In the genomic region with DNA sequence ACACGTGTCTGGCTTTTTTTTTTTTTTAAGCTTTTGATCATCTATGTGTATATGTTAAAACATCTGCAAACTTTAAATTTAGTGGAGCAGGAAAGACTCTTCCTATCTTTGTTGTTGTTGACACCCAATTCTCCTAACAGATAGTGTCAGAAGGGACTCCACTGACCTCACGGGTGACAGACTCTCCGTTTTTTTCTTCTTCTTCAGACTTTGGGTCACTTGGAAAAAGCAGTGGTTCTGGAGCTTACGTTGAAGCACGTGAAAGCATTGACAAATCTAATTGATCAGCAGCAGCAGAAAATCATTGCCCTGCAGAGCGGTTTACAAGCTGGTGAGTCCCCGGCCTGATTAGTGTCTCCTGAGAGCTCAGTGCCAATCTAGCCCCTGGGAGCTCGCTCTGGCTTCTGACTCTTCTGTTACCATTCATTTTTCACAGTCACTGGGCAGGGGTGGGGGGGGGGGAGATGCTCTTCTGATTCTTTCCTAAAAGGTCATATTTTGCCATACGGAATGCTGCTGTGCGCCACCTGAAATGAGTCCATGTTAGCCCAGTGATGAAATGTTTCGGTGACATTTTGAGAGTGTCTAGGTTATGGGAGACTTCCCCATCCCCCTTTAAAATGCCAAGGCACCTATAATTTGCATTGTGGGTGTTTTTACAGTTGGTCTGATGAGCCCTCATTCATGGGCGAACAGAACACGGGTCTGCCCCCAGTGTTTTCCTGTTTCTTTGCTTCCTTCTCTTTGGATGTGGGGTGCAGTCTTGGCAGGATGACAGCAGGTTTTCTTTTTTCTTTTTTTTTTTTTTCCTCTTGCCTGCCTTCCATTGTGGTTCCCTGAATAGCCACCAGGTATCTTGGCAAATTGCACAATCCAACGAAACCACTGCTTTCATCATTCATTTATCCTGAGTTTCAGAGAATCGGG, we compare ENCODE assay signal across 8 mouse cellular contexts. TPM values are rescaled to one million over a fixed set of nuclear protein-coding genes. Genes with fewer than 3 reads are reported as not detected.
DNase-seq lines count a peak whose midpoint lies in the region; ATAC-seq and TF ChIP-seq lines count a peak whose summit lies in the region.

No protein-coding gene starts in this region.

- H3K9me3 ChIP-seq in hindbrain, embryonic 13.5 days: no peaks in the 10 kb centered on the region
- H3K9me3 ChIP-seq in hindbrain, embryonic 11.5 days (ENCODE audit: control insufficient read depth, low read length): no peaks in the 10 kb centered on the region
- no peaks in the 10 kb centered on the region for H3K9me3 ChIP-seq in liver, embryonic 12.5 days (replicated peaks)

- no peaks in the 10 kb centered on the region for H3K36me3 ChIP-seq in hindbrain, embryonic 13.5 days
- no peaks in the 10 kb centered on the region for H3K36me3 ChIP-seq in hindbrain, embryonic 11.5 days (ENCODE audit: control insufficient read depth, insufficient read depth, low read length)
- peaks cover 40% of the 10 kb centered on the region for H3K36me3 ChIP-seq in C2C12 (ENCODE audit: control insufficient read depth, insufficient read depth)
- peaks cover 14% of the 10 kb centered on the region for H3K36me3 ChIP-seq in liver, embryonic 12.5 days

- no peak for ATAC-seq in hindbrain, embryonic 13.5 days (ENCODE audit: low FRiP score)
- ATAC-seq in hindbrain, embryonic 11.5 days (ENCODE audit: low FRiP score): no peak
- ATAC-seq in liver, embryonic 12.5 days: no peak
- no peak for ATAC-seq in erythroblast, adult 5-6 weeks (replicated peaks; ENCODE audit: low FRiP score, poor library complexity, severe bottlenecking)
- ATAC-seq in frontal cortex, adult (ENCODE audit: low TSS enrichment): no peak
- no peak for ATAC-seq in monocyte, adult 5-6 weeks (replicated peaks; ENCODE audit: insufficient number of reproducible peaks, low FRiP score, low TSS enrichment, poor library complexity, severe bottlenecking)

- H3K79me2 ChIP-seq in C2C12 (ENCODE audit: control insufficient read depth, insufficient read depth): peaks cover 59% of the 10 kb centered on the region

- no peak overlapping the region for H3K9ac ChIP-seq in hindbrain, embryonic 13.5 days
- no peak overlapping the region for H3K9ac ChIP-seq in hindbrain, embryonic 11.5 days (ENCODE audit: low read depth, low read length)
- H3K9ac ChIP-seq in liver, embryonic 12.5 days: no peak overlapping the region

- peaks cover 45% of the 10 kb centered on the region for H3K27me3 ChIP-seq in hindbrain, embryonic 13.5 days
- peaks cover 12% of the 10 kb centered on the region for H3K27me3 ChIP-seq in hindbrain, embryonic 11.5 days (ENCODE audit: control insufficient read depth, insufficient read depth, low read length)
- H3K27me3 ChIP-seq in C2C12 (ENCODE audit: control insufficient read depth, insufficient read depth, insufficient read length): no peaks in the 10 kb centered on the region
- peaks cover 61% of the 10 kb centered on the region for H3K27me3 ChIP-seq in liver, embryonic 12.5 days (replicated peaks)

- peaks cover 31% of the 10 kb centered on the region for H3K79me3 ChIP-seq in C2C12 (ENCODE audit: low read depth)

- no peak for TF ChIP-seq CTCF in C2C12 (IDR thresholded peaks at IDR 0.05; ENCODE audit: control insufficient read depth, insufficient read depth, insufficient read length)

- no peak for DNase-seq in hindbrain, embryonic 11.5 days (ENCODE audit: low spot score)
- peak; percentile 17 to 27 for DNase-seq in cerebellum, postnatal 25 days

- peaks cover 27% of the 10 kb centered on the region for H3K4me1 ChIP-seq in hindbrain, embryonic 13.5 days (replicated peaks)
- no peaks in the 10 kb centered on the region; the same call in 1 of the 2 replicates for H3K4me1 ChIP-seq in hindbrain, embryonic 11.5 days (replicated peaks; ENCODE audit: control insufficient read depth, insufficient read depth, low read length)
- H3K4me1 ChIP-seq in liver, embryonic 12.5 days: peaks cover 16% of the 10 kb centered on the region; the same call in 1 of the 2 replicates

- 65% methylated on average over 15 of the region's 15 CpGs for WGBS in hindbrain, embryonic 13.5 days
- 72% methylated on average over 15 of the region's 15 CpGs for WGBS in hindbrain, embryonic 11.5 days
- WGBS in liver, embryonic 12.5 days (ENCODE audit: insufficient replicate concordance): 59% methylated on average over 15 of the region's 15 CpGs

- no peak overlapping the region for H3ac ChIP-seq in C2C12 (ENCODE audit: control insufficient read depth, insufficient read length, low read depth)

- no peak overlapping the region for H3K27ac ChIP-seq in hindbrain, embryonic 13.5 days
- no peak overlapping the region for H3K27ac ChIP-seq in hindbrain, embryonic 11.5 days (ENCODE audit: low read depth, low read length)
- H3K27ac ChIP-seq in liver, embryonic 12.5 days: no peak overlapping the region

- no peak overlapping the region for H3K4me3 ChIP-seq in hindbrain, embryonic 13.5 days
- no peak overlapping the region for H3K4me3 ChIP-seq in hindbrain, embryonic 11.5 days (ENCODE audit: low read depth, low read length)
- H3K4me3 ChIP-seq in C2C12 (ENCODE audit: insufficient read depth, poor library complexity, severe bottlenecking): peak overlapping the region; percentile 59
- no peak overlapping the region for H3K4me3 ChIP-seq in liver, embryonic 12.5 days

- H3K4me2 ChIP-seq in hindbrain, embryonic 13.5 days: peak overlapping the region; percentile 29
- H3K4me2 ChIP-seq in hindbrain, embryonic 11.5 days (replicated peaks; ENCODE audit: low read depth, low read length): no peak overlapping the region
- peak overlapping the region; percentile 73 for H3K4me2 ChIP-seq in liver, embryonic 12.5 days

TF ChIP-seq in C2C12, 6 proteins besides CTCF, POLR2A, EP300 and RAD21:
- TF ChIP-seq USF1 (IDR thresholded peaks at IDR 0.05; ENCODE audit: low read depth) (no peak), MYOD1 (IDR thresholded peaks at IDR 0.05; ENCODE audit: control insufficient read depth, insufficient read length, low read depth) (no peak), MAX (IDR thresholded peaks at IDR 0.05) (no peak), CEBPB (IDR thresholded peaks at IDR 0.05; ENCODE audit: low read depth) (peak; percentile 46), FOSL1 (IDR thresholded peaks at IDR 0.05; ENCODE audit: insufficient read depth, low read length, poor library complexity, severe bottlenecking) (no peak), MYOG (IDR thresholded peaks at IDR 0.05; ENCODE audit: control insufficient read depth, extremely low read depth, insufficient read length) (no peak)

RNA-seq across cellular contexts. Expression of a gene that starts 2.1 kb away (rescaled TPM):
- 3.0 and 3.4 TPM in 2 replicates for polyA plus RNA-seq in hindbrain, embryonic 13.5 days (2015; fragmentation: Nextera tagmentation; extraction: Ambion mirVana)
- 2.1 and 3.0 TPM in 2 replicates for polyA plus RNA-seq in hindbrain, embryonic 11.5 days (2014; fragmentation: Nextera tagmentation; extraction: Ambion mirVana)
- 15.3 TPM for polyA plus RNA-seq in C2C12 (2012; fragmentation: generic; extraction: Trizol)
- polyA plus RNA-seq in liver, embryonic 12.5 days (2016; fragmentation: Nextera tagmentation; extraction: Ambion mirVana): 4.0 and 6.1 TPM in 2 replicates
- 3.3 and 8.6 TPM in 2 replicates for total RNA-seq in erythroblast, adult 5-6 weeks (2015; ENCODE audit: low replicate concordance)
- 2.9 and 11.7 TPM in 2 replicates for total RNA-seq in erythroblast, adult 5-6 weeks (2017; ENCODE audit: low replicate concordance)
- 293 to 388 TPM (median 305 TPM) in 3 replicates for total RNA-seq in monocyte, adult 5-6 weeks (2017)
